Mouse (Mus musculus): Measurements from ENCODE around the gene Eml1. TPM values are rescaled to one million over a fixed set of nuclear protein-coding genes. Genes with fewer than 3 reads are reported as not detected.

The Eml1 gene
- polyA plus RNA-seq, 1 experiment from 2014 or later: 52.8 TPM

DNA sequence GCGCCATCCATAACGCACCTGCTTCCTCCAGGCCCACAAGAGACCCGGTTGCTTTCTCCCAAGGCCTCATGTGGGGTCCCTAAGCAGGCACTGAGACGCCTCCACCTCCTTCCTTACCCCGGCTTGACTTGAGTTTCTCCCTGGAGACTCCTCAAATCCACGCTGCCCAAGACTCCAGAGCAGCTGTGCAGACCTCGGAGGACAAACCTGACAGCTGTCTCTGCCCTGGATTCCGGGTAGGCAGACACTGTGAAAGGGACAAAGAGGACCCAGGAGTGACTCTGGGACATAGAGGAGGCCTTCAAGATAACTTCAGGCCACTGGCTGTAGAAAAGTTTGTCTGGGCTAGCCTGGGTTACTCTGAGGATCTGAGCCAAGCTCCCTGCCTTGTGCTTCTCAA lies 3.9 kb downstream of the Eml1 start:
- Histone ChIP-seq H3K27ac (replicated peaks) (no peak overlapping the region), H3K36me3 (no peaks in the 10 kb centered on the region), H3K4me3 (no peak overlapping the region), H3K4me2 (no peak overlapping the region), H3K4me1 (peaks cover 59% of the 10 kb centered on the region), H3K27me3 (replicated peaks) (no peaks in the 10 kb centered on the region), H3K9me3 (no peaks in the 10 kb centered on the region), H3K9ac (no peak overlapping the region)
- ATAC-seq (ENCODE audit: extremely low read depth, insufficient number of reproducible peaks, low FRiP score, low TSS enrichment): no peak
- WGBS: 84% methylated on average over 8 of the region's 8 CpGs

DNA sequence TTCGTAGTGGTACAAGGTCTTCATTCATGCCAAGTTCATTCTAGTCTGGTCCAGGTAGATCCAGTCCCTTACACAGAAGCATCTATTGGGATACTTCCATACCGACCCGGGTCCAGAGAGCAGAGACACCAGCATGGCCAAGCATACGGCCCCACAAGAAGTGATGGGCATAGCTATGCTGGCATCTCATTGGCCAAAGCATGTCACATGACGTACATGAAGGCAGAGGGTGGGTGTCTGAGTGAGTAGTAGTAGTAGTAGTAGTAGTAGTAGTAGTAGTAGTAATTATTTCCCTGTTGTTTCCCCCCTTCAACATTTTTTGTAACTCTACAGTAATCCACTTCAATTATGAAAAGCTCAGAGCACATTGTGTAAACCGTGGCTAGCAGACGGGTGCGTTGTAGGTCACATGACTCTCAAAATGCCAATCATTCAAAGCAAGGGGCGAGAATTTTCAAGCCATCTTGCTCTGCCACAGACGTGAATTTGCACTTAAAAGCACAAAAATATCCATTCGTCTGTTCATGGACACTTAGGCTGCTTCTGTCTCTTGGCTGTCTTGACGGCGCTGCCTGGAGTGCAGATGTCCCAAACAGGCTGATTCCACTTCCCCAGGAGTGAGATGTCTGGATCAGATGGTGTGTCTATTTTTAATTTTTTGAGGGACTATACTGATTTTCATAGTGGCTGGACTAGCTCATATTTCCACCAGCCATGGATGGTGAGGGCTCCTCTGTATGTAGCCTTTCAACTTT lies 7.8 kb downstream of the Eml1 start:
- Histone ChIP-seq H3K9me3 (no peaks in the 10 kb centered on the region), H3K27me3 (replicated peaks) (no peaks in the 10 kb centered on the region), H3K4me1 (peaks cover 21% of the 10 kb centered on the region), H3K36me3 (no peaks in the 10 kb centered on the region), H3K4me2 (no peak overlapping the region), H3K9ac (no peak overlapping the region), H3K4me3 (no peak overlapping the region), H3K27ac (replicated peaks) (no peak overlapping the region)
- 78% methylated on average over 13 of the region's 13 CpGs for WGBS
- ATAC-seq (ENCODE audit: extremely low read depth, insufficient number of reproducible peaks, low FRiP score, low TSS enrichment): no peak

DNA sequence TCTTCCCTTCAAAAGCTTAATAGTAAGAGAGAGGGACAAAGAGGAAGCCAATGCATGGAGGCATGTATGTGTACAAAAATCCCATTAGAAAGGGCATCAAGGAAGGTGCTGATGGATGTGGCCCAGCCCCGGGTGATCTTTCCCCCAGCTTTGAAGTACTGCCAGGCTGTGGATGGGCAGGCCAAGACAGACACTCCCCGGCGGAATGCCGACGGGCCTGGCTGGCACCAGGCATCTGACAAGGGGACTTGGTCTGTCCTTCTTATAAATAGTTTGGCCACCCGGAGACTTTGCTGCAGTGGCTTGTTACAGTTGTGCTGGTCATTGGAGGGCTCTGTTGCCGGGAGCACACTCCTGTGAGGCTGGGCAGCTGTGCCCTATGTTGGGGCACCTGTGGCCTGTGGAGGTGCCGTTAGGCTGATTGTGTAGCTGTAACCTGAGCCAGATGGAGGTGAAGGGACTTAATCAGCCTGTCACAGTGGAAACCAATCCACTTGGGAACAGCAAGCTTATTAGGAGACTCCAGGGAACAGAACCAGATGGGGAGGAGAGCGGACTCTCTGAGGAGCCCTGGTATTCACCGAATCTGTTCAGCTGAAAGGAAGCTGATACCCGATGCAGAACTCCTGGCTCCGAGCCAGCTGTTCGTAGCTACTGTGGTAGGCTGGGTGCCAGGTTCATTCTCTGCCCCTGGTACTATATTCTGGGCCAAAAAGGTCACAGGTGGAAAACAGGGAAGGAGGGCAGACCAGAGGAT lies 15.9 kb downstream of the Eml1 start:
- Histone ChIP-seq H3K27ac (replicated peaks) (peak overlapping the region; percentile 74), H3K4me1 (peaks cover 20% of the 10 kb centered on the region), H3K36me3 (no peaks in the 10 kb centered on the region), H3K9me3 (no peaks in the 10 kb centered on the region), H3K4me3 (no peak overlapping the region), H3K27me3 (replicated peaks) (no peaks in the 10 kb centered on the region), H3K9ac (peak overlapping the region; percentile 40; the same call in 1 of the 2 replicates), H3K4me2 (peak overlapping the region; percentile 34)
- WGBS: 38% methylated on average over 13 of the region's 13 CpGs
- ATAC-seq (ENCODE audit: extremely low read depth, insufficient number of reproducible peaks, low FRiP score, low TSS enrichment): no peak

DNA sequence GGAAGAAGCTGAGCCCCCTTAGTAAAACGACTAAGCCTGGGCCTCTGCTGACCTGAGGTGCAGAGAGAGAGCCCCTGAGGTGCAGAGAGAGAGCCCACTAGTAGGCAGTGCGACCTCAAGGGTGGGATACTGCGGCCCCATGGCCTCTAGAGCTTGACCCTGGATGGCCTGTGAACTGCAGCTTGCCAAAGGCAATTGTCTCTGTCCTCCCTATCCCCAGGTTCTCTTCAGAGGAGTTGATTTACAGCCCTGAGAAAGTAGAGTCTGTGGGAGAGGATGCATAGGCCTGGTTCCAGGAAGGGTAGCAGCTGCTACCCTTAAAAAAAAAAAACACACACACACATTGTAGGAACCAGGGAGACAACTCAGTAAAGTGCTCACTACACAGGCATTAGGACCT lies 19.0 kb downstream of the Eml1 start:
- H3K4me3 ChIP-seq: no peak overlapping the region
- H3K27ac ChIP-seq (replicated peaks): no peak overlapping the region
- ATAC-seq (ENCODE audit: extremely low read depth, insufficient number of reproducible peaks, low FRiP score, low TSS enrichment): no peak
- peaks cover 44% of the 10 kb centered on the region for H3K4me1 ChIP-seq
- H3K36me3 ChIP-seq: no peaks in the 10 kb centered on the region
- no peak overlapping the region for H3K9ac ChIP-seq
- H3K27me3 ChIP-seq (replicated peaks): no peaks in the 10 kb centered on the region
- no peak overlapping the region for H3K4me2 ChIP-seq
- 58% methylated on average over 3 of the region's 3 CpGs for WGBS
- H3K9me3 ChIP-seq: no peaks in the 10 kb centered on the region

DNA sequence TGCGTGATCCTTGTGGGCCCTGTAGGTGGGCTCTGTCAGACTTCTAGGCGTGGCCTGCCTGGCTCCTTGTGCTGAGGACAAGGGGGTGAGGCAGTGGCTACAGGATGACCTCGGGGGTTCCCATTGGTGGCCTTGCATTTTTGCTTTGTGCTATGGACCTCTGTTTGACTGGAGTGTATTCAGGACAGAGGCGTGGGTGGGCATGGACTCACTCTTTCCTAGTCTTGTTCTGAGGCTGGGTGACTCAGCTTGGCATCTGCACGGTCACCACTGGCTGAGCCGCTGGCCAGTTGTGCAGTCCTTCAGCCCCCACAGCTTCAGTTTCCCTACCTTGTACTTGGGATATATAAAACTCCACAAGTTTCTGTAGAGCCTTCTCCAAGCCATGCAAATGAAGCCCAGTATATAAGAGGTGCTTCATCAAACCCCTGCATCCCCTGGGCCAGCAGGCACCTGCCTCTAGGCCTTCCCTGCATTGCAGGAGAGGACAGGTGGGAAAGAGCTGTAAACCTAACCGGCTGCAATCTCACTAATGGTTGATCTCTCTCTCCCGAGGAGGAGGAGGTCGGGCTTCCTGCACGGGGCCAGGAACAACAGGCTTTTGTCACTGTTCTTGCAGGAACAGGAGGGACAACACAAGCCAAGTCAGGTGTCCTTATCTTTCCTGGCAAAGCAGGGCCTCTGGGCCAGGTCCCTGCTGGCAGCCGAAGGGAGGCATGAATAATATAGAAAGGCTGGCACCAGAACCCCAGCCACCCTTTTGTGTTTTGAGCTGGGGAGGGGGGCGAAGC lies 21.7 kb downstream of the Eml1 start:
- Histone ChIP-seq H3K4me2 (no peak overlapping the region), H3K27ac (replicated peaks) (peak overlapping the region; percentile 79; the same call in 1 of the 2 replicates), H3K4me1 (peaks cover 28% of the 10 kb centered on the region), H3K4me3 (no peak overlapping the region), H3K36me3 (no peaks in the 10 kb centered on the region), H3K9me3 (no peaks in the 10 kb centered on the region), H3K27me3 (replicated peaks) (no peaks in the 10 kb centered on the region), H3K9ac (0 out of 2 replicates have a peak overlapping the region, but pooled peaks have one; percentile 12)
- no peak for ATAC-seq (ENCODE audit: extremely low read depth, insufficient number of reproducible peaks, low FRiP score, low TSS enrichment)
- 60% methylated on average over 12 of the region's 12 CpGs for WGBS

DNA sequence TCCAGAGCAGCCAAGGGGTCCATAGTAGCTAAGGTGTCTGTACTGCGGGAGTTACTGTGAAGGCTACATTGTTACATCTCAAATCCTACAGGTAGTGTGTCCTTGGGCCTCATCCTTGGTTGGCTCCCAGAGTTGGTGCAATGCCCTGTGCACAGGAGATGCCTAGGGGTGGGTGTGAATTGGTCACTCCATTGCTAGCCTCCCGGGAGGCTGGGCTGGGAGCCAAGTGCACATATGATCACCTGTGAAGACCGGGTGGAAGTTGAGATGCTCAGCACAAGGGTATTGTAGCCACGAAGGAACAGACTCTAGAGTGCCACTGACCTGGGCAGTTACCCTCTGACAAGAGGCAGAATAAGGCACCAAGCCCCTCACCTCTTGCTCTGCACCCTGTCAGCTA lies 22.3 kb downstream of the Eml1 start:
- Histone ChIP-seq H3K9me3 (no peaks in the 10 kb centered on the region), H3K27me3 (replicated peaks) (no peaks in the 10 kb centered on the region), H3K4me3 (no peak overlapping the region), H3K9ac (peak overlapping the region; percentile 68), H3K4me2 (no peak overlapping the region), H3K36me3 (no peaks in the 10 kb centered on the region), H3K27ac (replicated peaks) (peak overlapping the region; percentile 79), H3K4me1 (peaks cover 26% of the 10 kb centered on the region)
- WGBS: 63% methylated on average over 4 of the region's 4 CpGs
- no peak for ATAC-seq (ENCODE audit: extremely low read depth, insufficient number of reproducible peaks, low FRiP score, low TSS enrichment)

DNA sequence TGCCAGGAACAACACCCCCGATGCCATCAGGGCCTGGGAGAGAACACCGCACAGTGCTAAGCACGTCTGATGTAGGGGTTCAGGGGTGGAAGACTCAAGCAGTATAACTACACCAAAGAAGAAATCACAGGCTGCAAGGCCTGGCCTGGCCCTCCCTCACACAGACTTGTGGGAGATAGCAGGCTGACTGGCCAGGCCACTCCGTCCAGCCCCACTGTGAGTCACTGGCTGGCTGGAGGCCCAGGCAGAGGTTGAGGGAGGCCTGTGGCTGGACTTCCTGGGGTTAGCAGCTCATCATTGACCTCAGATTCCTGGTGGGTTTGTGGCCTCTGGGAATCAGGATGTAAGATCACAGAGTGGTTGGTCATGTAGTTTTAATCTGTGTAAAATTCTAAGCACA lies 22.9 kb downstream of the Eml1 start:
- Histone ChIP-seq H3K9ac (peak overlapping the region; percentile 68), H3K4me1 (peaks cover 26% of the 10 kb centered on the region), H3K27ac (replicated peaks) (peak overlapping the region; percentile 79), H3K36me3 (no peaks in the 10 kb centered on the region), H3K27me3 (replicated peaks) (no peaks in the 10 kb centered on the region), H3K4me3 (no peak overlapping the region), H3K4me2 (no peak overlapping the region), H3K9me3 (no peaks in the 10 kb centered on the region)
- WGBS: 51% methylated on average over 4 of the region's 4 CpGs
- ATAC-seq (ENCODE audit: extremely low read depth, insufficient number of reproducible peaks, low FRiP score, low TSS enrichment): 0 out of 2 replicates have a peak, but pooled peaks have one; percentile 33

DNA sequence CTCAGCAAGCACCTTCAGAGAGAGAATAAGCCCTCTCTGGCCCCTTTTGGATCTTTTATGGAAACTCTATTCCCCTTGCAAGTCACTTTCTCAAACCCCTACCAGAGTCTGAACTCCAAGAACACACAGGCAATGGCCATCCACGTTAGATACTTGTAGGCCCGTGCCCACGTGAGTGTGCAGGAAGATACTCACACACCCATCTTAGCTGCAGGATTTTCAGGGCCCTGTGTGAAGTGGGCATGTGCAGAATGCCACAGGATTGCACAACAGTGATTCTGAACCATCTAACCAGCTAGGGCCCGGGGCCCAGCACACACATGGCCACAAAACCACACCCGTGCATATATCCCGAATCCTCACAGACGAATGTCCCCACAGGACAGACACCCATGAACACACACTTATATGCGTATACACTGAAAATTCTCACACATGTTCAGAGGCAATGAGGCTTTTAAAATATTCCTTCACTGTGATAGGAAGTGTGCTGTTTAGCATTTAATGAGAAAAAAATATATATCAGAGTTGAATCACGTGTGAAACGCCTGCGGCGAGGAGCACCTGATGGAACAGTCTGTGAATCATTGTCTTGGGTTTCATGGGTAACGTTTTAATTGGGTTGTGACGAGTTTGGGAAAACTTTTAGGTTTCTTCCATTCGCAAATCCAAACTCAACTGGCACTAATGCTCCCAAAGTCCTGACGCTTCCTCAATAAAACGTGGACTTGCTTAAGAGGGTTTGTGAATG lies 24.0 kb downstream of the Eml1 start:
- H3K4me3 ChIP-seq: no peak overlapping the region
- no peak overlapping the region for H3K9ac ChIP-seq
- no peak for ATAC-seq (ENCODE audit: extremely low read depth, insufficient number of reproducible peaks, low FRiP score, low TSS enrichment)
- H3K36me3 ChIP-seq: no peaks in the 10 kb centered on the region
- H3K4me1 ChIP-seq: peaks cover 26% of the 10 kb centered on the region
- no peaks in the 10 kb centered on the region for H3K9me3 ChIP-seq
- H3K27me3 ChIP-seq (replicated peaks): no peaks in the 10 kb centered on the region
- no peak overlapping the region for H3K4me2 ChIP-seq
- no peak overlapping the region for H3K27ac ChIP-seq (replicated peaks)
- WGBS: 89% methylated on average over 17 of the region's 17 CpGs

DNA sequence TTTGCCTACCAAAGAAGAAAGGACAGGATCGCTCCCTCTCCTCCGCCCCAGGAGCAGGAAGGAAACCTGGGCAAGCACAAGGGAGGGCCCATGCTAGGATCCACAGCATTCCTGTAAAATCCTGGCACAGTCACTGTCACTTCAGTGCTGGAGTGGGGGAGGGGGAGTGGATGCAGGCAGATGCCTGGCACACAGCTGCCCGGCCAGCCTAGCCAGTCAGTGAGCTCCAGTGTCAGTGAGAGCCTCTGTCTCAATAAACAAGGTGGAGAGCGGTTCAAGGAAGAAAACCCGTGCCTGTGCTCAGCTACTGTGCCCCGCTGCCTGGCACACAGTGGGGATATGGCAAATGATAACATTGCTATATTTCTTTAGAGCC lies 24.5 kb downstream of the Eml1 start:
- no peak for ATAC-seq (ENCODE audit: extremely low read depth, insufficient number of reproducible peaks, low FRiP score, low TSS enrichment)
- Histone ChIP-seq H3K36me3 (no peaks in the 10 kb centered on the region), H3K9ac (no peak overlapping the region), H3K4me2 (no peak overlapping the region), H3K27ac (replicated peaks) (no peak overlapping the region), H3K9me3 (no peaks in the 10 kb centered on the region), H3K4me3 (no peak overlapping the region), H3K4me1 (peaks cover 26% of the 10 kb centered on the region), H3K27me3 (replicated peaks) (no peaks in the 10 kb centered on the region)
- 72% methylated on average over 6 of the region's 6 CpGs for WGBS

DNA sequence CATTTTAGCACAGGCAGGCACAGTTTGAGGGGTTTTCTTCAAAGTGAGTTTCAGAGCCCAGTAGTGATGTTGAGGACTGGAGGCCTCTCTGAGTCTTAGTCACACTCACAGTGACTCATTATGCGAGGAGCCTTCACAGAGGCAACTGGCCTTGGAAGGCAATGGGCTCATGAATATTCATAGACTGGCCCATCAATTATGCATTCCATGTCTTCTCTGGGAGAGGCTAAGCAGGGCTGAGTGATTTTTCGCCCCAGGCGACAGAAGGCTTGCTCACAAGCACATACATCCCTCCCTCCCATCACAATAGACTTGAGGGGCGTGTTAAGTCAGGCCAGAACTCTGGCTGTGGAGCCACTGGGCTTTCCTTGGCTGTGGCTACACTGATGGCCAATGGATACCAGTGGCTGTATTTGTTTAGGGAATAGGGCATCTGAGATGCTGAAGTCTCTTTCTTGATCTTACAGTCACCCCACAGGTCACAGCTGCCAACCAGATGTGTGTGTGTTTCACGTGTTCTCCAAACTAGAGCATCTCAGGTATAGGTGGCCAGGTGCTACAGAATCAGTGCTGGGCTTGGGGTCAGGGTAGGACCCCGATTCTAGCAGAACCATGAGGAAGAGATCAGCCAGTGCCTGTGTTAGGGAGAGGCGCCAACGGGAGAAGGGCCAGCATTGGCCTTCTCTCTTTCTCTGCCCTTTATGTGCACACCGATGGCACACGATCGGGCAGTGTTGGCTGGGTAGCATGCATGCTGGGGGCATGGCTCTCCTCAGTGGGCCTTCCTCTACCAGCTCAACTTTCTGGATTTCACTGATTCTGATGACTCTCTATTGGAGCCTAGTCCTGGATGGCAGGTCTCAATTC lies 25.6 kb downstream of the Eml1 start:
- no peak for ATAC-seq (ENCODE audit: extremely low read depth, insufficient number of reproducible peaks, low FRiP score, low TSS enrichment)
- Histone ChIP-seq H3K27ac (replicated peaks) (no peak overlapping the region), H3K4me3 (no peak overlapping the region), H3K36me3 (no peaks in the 10 kb centered on the region), H3K4me2 (no peak overlapping the region), H3K27me3 (replicated peaks) (no peaks in the 10 kb centered on the region), H3K4me1 (peaks cover 34% of the 10 kb centered on the region), H3K9me3 (no peaks in the 10 kb centered on the region), H3K9ac (no peak overlapping the region)
- 78% methylated on average over 11 of the region's 11 CpGs for WGBS

Data from heart, embryonic 13.5 days (tissue).